Mouse (Mus musculus) kidney, postnatal 0 days (tissue): Measurements from ENCODE around the gene Eif4g2. TPM values are rescaled to one million over a fixed set of nuclear protein-coding genes. Genes with fewer than 3 reads are reported as not detected.

Experiments used
- ATAC-seq: fragments of 200-750 bp; cut with Nextera tagmentation; replicated peaks from 2 replicates; pipeline ENCODE4 v1.8.0; 2017; ENCODE audit warnings: low read depth, moderate number of reproducible peaks, moderate TSS enrichment, moderate library complexity; ENCODE audit not compliant: low FRiP score
- DNase-seq: peaks from one replicate; pipeline ENCODE4 v3.0.0-alpha.2; 2016; ENCODE audit warnings: low spot score
- H3K27ac ChIP-seq: fragments of 300-500 bp; sonication (generic); 2 replicates; pipeline ENCODE4 v1.5.1; 2014; ENCODE audit warnings: mild to moderate bottlenecking
- H3K27me3 ChIP-seq: fragments of 300-500 bp; sonication (generic); 2 replicates; pipeline ENCODE4 v1.6.1; 2014; ENCODE audit warnings: low read length, mixed read lengths; ENCODE audit not compliant: insufficient read depth
- H3K36me3 ChIP-seq: fragments of 300-500 bp; sonication (generic); 2 replicates; pipeline ENCODE4 v1.6.1; 2014; ENCODE audit warnings: low read length, mixed read lengths; ENCODE audit not compliant: insufficient read depth
- H3K4me1 ChIP-seq: fragments of 300-500 bp; sonication (generic); replicated peaks from 2 replicates; pipeline ENCODE4 v1.6.1; 2014; ENCODE audit warnings: antibody characterized with exemption, low read length, mixed read lengths; ENCODE audit not compliant: insufficient read depth
- H3K4me2 ChIP-seq: fragments of 300-500 bp; sonication (generic); 2 replicates; pipeline ENCODE4 v1.6.1; 2014; ENCODE audit warnings: mild to moderate bottlenecking, low read length, moderate library complexity, mixed read lengths
- H3K4me3 ChIP-seq: fragments of 300-500 bp; sonication (generic); replicated peaks from 2 replicates; pipeline ENCODE4 v1.5.1; 2014; ENCODE audit warnings: low read depth, low read length
- H3K9ac ChIP-seq: fragments of 300-500 bp; sonication (generic); 2 replicates; pipeline ENCODE4 v1.6.1; 2014; ENCODE audit warnings: low read depth, low read length
- H3K9me3 ChIP-seq: fragments of 300-500 bp; sonication (generic); replicated peaks from 2 replicates; pipeline ENCODE4 v1.6.1; 2016; ENCODE audit warnings: low read length, inconsistent platforms, mixed read lengths
- CTCF ChIP-seq: IDR thresholded peaks from 2 replicates; pipeline ENCODE4 v1.5.1; 2016; ENCODE audit warnings: antibody characterized with exemption, low read depth, mild to moderate bottlenecking, moderate library complexity
- WGBS: fragments of 180-500 bp; shearing (Covaris S2); extraction: QIAGEN DNeasy Blood & Tissue Kit; methylation state at CpG from one replicate; pipeline ENCODE4 v1.1.7; 2014; 5-methylcytosine and 5-hydroxymethylcytosine counted together
- polyA plus RNA-seq: library from polyadenylated mRNA; unstranded; fragments of >200 nt; fragmentation: Nextera tagmentation; extraction: Ambion mirVana; gene quantifications from 2 replicates; pipeline ENCODE4 v1.2.1, GENCODE M21; 2015

Eif4g2 gene
- 603 and 664 TPM in 2 replicates for polyA plus RNA-seq

DNA sequence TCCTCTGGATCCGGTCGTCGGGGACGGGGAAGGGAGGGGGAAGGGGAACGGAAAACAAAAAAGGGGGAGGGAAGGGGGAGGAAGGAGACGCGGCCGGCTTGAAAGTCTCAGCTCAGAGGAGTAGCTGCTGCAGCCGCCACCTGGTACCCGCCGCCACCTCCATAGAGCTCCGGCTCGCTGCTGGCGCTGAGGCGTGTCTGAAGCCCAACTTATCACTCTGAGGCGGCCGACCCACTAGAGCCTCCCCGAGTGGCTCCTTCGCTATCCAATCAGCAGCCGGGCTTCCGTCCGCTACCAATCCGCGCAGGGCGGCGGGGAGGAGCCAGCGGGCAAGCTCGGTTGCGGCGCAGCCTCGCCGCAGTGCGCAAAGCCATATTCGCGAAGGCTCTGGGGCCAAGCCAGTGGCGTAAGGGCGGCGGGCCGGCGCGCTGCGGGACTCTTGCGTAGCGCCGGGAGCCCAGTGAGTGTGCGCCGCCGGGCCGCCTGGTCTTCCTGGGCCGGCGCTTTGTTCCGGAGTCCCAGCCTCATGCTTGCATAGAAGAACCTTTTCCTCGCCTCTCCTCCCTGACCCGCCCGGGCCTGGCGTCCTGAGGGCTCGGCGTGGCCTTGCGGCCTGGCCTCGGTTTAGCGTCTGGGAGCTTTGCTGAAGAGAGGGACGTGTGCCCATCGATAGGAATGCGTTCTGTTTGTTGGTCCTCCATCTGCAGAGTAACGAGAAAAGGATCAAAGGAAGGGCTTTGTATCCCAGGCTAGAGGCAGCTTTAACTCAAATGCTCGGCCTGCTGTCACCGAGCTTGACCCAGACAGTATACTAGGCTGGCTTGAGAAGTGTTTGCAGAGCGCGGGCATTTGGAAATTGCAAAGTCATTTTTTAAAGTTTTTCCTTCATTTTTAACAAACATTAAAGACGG, at the start of gene Eif4g2:
TSS of gene Eif4g2 (minus strand) at position 209 of the 911 bp plus-strand sequence.
- peak within 1 kb of the TSS; percentile 100 for H3K27ac ChIP-seq
- H3K9ac ChIP-seq = peak within 1 kb of the TSS; percentile 96
- peak; percentile 99 for DNase-seq
- H3K4me1 ChIP-seq = no peaks in the 10 kb centered on the region
- no peaks in the 10 kb centered on the region for H3K9me3 ChIP-seq
- peaks cover 24% of the 10 kb centered on the region; the same call in 1 of the 2 replicates for H3K36me3 ChIP-seq
- ATAC-seq = peak; percentile 98
- peak within 1 kb of the TSS; percentile 73 for H3K4me2 ChIP-seq
- no peak for TF ChIP-seq CTCF
- H3K4me3 ChIP-seq = peak within 1 kb of the TSS; percentile 90
- under 1% methylated on average over 70 of the region's 70 CpGs for WGBS
- no peaks in the 10 kb centered on the region for H3K27me3 ChIP-seq

DNA sequence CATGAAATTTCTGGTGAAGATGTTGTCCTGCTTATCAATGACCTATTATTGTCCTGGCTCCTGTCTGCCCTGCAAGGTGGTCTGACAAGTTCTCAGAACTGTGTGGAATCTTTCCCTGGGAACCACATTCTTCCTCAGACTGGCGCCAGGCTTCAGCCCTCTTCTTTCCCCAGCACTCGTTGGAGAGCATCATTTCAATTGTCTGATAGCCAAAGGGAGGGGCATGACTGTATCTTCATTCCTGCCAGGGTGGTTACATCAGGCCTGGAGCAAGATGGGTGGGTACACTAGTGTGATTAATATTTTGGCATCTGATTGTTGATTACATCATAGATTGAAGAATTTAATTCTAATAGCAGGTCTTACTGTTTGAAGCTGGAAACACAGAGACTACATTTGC, 49.8 kb upstream of the Eif4g2 start:
- Histone ChIP-seq H3K4me2 (no peak overlapping the region), H3K4me3 (no peak overlapping the region), H3K4me1 (no peaks in the 10 kb centered on the region), H3K36me3 (no peaks in the 10 kb centered on the region), H3K9ac (no peak overlapping the region), H3K9me3 (no peaks in the 10 kb centered on the region), H3K27ac (no peak overlapping the region), H3K27me3 (no peaks in the 10 kb centered on the region)
- no peak for TF ChIP-seq CTCF
- DNase-seq (no peak), ATAC-seq (no peak)
- 80% methylated on average over 2 of the region's 2 CpGs for WGBS

DNA sequence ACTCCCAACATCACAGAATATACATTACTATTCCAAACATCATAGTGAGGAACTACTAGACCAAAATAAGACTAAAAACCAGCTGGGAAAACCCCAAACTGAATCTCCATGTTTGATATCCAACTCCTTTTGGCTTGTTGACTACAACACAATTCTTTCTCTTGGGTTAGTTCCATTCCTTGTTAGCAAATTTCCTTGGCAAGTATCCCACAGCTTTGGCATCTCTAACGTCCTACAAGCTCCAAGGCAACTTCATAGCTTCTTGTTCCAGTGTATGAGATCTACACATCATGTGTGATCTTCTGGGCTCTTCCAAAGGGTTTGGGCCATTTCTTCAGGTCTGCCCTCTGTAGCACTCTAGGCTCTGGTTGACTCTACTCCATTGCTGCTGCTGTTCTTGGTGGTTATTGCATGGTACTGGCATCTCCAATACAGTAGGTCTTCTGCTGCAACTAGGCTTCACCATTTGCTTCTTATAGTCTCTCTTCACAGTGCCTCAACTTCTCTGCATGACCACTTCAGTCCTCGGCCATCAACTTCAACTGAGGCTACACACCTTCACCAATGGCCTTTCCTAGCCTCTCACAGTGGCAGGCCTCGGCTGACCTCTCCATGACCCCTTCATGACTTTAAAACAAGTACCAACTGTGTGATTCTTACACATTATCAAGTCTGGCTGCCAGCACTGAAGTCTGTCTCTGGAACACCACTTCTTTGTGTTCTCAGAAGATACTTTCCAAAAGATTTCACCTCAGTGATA, 44.0 kb upstream of the Eif4g2 start:
- Histone ChIP-seq H3K27ac (no peak overlapping the region), H3K9ac (no peak overlapping the region), H3K4me3 (no peak overlapping the region), H3K9me3 (no peaks in the 10 kb centered on the region), H3K4me2 (no peak overlapping the region), H3K36me3 (no peaks in the 10 kb centered on the region), H3K27me3 (no peaks in the 10 kb centered on the region), H3K4me1 (no peaks in the 10 kb centered on the region)
- ATAC-seq (no peak), DNase-seq (no peak)
- 72% methylated on average over 3 of the region's 3 CpGs for WGBS
- no peak for TF ChIP-seq CTCF

DNA sequence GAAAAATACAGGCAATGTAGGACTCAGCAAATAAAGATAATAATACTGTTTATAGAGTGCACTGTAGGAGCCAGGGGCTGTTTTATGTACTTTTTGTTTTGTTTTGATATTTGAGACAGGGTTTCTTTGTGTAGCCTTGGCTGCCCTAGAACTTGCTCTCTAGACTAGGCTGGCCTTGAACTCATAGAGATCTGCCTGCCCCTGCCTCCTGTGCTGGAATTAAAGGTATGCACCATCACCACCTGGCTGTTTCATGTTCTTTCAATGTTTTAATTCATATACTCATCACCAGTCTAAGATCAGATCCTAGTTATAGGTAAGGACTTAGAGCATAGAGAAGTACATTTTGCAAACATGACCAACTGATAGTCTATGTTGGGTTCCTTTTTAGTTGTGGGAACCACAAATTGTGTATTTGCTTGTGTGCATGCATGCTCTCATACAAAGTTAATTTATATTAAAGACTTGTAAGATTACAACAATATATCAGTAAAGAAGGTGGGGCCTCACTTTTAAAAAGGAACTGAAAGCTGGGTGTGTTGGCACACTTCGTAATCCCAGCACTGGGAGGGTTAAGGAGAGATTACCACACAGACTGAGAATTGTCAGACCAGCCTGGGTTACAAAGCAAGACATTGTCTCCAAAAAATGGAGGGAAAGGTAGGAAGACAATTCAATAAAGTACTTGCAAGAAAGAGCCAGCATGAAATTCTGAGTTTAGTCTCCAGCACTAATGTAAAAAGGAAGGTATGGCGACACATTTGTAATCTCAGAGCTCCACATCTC, 41.1 kb upstream of the Eif4g2 start:
- no peaks in the 10 kb centered on the region for H3K36me3 ChIP-seq
- ATAC-seq (no peak), DNase-seq (no peak)
- no peak overlapping the region for H3K4me3 ChIP-seq
- no peak overlapping the region for H3K9ac ChIP-seq
- H3K27ac ChIP-seq = no peak overlapping the region
- TF ChIP-seq CTCF = no peak
- no peaks in the 10 kb centered on the region for H3K4me1 ChIP-seq
- 95% methylated on average over 2 of the region's 2 CpGs for WGBS
- H3K4me2 ChIP-seq = no peak overlapping the region
- H3K27me3 ChIP-seq = no peaks in the 10 kb centered on the region
- H3K9me3 ChIP-seq = no peaks in the 10 kb centered on the region

DNA sequence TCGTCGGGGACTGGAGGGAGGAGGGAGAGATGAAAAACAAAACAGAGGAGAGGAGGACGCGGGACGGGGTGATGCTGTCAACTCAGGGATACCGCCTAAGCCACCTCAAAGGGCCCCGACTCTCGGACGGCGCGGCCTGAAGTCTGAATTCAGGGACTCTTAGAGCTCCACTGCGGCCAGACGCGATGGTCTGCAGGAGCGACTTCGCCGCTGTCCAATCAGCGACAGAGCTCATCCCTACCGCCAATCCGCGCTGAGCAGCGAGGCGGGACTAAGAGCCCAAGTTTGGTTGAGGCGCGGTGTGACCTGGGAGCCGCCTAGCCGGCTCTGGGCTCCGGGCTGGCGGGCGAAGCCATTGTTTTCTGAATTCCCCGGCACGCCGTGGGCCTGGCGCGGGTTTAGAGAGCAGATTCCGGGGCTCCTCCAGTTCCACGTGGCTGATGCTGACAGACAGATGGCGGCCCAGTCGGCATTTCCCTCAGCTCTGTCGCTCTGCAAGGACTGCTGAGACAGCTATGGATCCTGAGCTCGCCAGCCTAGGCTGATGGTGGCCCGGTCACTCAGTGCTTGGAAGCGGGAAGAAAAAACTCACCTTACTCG, 39.8 kb upstream of the Eif4g2 start:
- no peaks in the 10 kb centered on the region for H3K4me1 ChIP-seq
- WGBS = under 1% methylated on average over 44 of the region's 44 CpGs
- TF ChIP-seq CTCF = no peak
- peak overlapping the region; percentile 76 for H3K9ac ChIP-seq
- H3K27me3 ChIP-seq = no peaks in the 10 kb centered on the region
- DNase-seq (peak; percentile 98), ATAC-seq (peak; percentile 99)
- H3K36me3 ChIP-seq = no peaks in the 10 kb centered on the region
- H3K27ac ChIP-seq = peak overlapping the region; percentile 96
- H3K4me2 ChIP-seq = peak overlapping the region; percentile 70
- H3K9me3 ChIP-seq = no peaks in the 10 kb centered on the region
- H3K4me3 ChIP-seq = peak overlapping the region; percentile 50
